Mouse (Mus musculus): ENCODE data around the gene Mindy4b-ps. TPM values are rescaled to one million over a fixed set of nuclear protein-coding genes. Genes with fewer than 3 reads are reported as not detected.

Mindy4b-ps gene
- polyA plus RNA-seq, 1 experiment from 2014 or later = not detected

Other genes with a start within 250 kb of the Mindy4b-ps start
- 23.8 and 24.2 TPM in 2 replicates for gene Selenot, start 245.7 kb downstream of the Mindy4b-ps start, polyA plus RNA-seq (2014; fragmentation: Nextera tagmentation; extraction: Ambion mirVana)
- gene Erich6, start 185.1 kb downstream of the Mindy4b-ps start, polyA plus RNA-seq (2014; fragmentation: Nextera tagmentation; extraction: Ambion mirVana) = 0.10 TPM in 1 of 2 replicates, not detected in the other
- gene Siah2, start 129.9 kb downstream of the Mindy4b-ps start, polyA plus RNA-seq (2014; fragmentation: Nextera tagmentation; extraction: Ambion mirVana) = 3.2 and 4.1 TPM in 2 replicates
- gene Clrn1, start 63.0 kb upstream of the Mindy4b-ps start, polyA plus RNA-seq (2014; fragmentation: Nextera tagmentation; extraction: Ambion mirVana) = 1.0 and 2.0 TPM in 2 replicates
- gene Med12l, start 183.5 kb upstream of the Mindy4b-ps start, polyA plus RNA-seq (2014; fragmentation: Nextera tagmentation; extraction: Ambion mirVana) = 2.2 and 2.7 TPM in 2 replicates

Measured in embryonic facial prominence, embryonic 11.5 days (tissue).